Mouse (Mus musculus) thymus, postnatal 14 days (tissue): ENCODE measurements around the gene Lsamp.

Experiments used
- DNase-seq: peaks from one replicate; pipeline ENCODE4 v3.0.0; 2021

Gene Lsamp

DNA sequence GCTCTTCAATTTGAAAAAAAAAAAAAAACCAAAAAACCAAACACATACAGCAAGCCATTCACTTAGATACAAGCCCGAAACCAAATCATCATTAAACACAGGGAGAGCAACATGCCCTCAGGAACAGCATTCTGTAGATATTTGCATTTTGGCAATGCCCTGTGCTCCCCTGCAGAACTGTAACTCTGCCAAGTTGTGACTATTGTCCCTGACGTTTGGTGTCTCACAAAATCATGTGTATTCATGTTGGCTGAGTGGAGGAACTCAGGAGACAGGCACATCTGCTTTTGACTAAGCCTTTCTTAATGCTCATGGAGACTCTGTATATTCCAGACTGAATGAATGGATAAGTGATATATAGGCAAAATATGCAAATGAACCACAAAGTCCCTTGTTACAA lies 724.4 kb downstream of the Lsamp start:
- DNase-seq, result no peak

DNA sequence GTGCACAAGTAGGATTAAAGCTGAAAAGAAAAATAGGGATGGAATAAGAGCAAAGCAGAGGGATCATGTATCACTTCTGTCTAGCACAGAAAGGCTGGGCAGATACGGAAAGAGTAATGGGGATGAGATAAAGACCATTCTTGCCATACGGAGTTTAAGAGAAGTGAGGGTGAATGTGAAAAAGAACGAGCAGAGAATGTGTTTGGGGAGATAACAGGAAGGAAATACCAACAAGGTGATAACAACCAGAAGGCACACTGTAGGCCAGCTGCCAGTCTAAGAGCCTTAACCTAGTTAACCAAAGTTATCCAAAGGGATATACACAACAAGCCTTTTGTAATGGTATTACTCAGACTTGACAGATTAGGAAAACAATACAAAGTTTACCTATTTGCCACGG lies 725.4 kb downstream of the Lsamp start:
- DNase-seq, result no peak

DNA sequence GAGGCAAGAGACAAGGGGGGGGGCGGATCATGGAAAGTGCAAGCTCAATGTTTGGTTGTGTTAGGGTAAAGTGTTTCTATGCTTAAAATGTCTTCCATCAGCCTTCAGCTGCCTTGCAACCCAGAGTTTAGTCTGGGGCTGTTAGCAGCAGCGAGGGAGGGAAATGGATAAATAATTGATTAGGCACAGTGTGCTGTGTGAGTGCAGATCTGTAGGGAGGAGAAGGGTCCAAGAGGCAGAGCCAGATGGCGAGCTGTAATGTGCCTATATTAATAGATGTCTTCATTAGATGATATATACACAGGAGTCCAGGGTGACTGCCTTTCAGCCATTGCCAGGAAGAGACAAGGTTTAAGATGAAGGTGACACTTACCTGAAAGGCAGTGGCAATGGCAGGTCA lies 725.9 kb downstream of the Lsamp start:
- no peak for DNase-seq

DNA sequence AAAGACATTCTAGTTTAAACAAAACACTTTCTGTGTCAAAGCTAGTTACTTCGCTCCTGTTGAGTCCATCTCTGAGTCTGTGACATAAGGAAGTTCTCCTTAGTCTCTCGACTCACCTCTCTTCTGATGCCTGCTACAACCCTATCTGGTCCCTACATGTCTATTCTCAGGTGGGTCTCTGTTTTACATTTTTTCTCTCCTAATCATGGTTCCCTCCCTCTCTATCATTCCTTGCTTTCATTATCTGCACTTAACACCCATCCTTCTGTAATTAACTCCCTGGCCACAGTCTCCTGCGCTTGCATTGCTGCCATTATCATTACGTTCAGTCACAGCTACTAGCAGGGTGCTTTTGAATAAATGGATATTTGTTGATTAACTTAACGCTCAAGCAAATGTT lies 726.3 kb downstream of the Lsamp start:
- DNase-seq, result no peak

DNA sequence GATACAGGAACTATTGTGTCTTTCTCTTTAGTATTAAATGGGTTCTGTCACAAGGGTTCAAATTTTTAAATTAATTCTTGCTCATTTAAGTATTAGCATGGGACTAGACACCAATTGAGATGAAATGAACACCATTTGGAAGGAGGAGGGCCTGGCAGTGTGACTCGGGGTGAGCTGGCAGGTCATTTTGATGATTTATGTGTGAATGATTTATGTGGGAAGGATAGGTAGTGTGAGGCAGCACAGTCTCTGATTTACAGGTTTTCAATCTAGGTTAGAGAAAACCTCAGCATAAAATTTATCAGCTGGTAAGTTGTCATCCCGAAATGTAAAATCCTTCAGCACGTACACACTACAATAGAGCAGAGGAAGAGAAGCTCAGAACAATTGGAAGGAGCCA lies 729.6 kb downstream of the Lsamp start:
- no peak for DNase-seq

DNA sequence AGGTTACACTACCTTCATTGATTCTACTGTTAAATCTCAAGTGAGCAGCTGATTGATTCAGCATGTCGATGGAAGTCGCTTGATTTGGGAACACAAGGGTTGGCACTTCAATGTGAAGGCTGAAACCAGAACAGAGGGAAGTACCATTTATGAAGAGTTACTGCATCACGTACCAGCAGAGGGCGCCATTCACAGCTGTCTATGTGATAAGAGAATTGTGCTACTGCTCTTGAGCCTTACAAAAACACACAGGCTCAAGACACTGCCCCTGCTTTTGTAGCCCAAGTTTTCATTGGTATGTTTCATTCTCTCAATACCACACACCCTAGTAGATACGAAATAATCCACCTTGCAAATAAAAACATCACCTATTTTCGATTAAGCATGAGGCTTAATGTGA lies 754.9 kb downstream of the Lsamp start:
- no peak for DNase-seq

DNA sequence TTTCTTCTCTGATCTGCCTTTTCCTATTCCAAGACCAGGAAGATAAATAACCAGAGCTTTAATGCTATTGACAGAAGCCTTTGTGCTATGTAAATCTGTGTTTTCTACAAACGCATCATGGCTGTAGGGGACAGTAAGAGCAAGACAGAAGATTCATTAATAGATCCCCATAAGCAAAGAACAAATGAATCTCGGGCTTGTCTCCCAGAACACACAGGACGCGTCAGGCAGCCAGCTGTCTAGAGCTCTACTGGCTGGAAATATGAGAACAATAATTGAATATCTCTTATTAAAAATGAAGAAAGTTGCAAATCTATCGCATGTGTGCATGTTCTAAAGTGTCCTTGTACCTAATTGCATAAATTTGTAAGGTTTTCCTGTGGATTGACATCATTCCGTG lies 755.6 kb downstream of the Lsamp start:
- DNase-seq, result no peak

DNA sequence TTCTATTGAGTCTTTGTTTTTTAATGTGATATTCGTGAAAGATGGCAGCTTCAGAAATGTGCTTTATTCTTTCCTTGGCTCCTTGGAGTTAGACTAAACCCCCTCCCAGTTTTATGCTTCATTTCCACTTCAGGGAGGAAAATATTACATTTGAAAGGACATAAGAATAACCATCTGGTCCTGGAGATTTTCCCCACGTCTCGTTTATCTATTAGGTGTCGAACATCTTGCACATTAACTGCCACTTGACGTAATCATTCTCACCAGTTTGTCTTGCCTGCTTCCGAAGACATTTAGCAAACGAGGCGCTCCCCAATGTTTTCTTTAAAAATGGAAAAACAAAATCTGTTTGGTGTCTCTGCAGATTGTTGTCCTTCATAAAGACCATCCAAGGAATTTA lies 756.1 kb downstream of the Lsamp start:
- DNase-seq, result no peak

DNA sequence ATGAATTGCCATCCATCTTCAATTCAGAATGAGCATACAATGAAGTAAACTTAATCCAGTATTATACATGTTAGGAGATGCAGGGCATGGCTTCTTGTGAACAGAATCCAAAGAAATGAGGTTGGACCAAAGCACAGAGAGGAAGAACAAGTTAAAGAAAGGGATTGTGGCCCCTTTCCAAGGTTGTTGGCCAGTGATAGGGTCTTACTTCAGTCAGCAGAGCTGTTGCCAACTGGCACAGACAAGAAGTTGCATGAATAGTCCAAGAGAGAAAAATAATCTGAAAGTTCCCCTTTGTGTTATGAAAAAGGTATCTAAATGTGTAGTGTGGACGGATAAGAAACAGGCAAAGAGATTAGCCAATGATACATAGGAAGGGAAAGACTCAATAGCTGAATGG lies 843.0 kb downstream of the Lsamp start:
- no peak for DNase-seq

DNA sequence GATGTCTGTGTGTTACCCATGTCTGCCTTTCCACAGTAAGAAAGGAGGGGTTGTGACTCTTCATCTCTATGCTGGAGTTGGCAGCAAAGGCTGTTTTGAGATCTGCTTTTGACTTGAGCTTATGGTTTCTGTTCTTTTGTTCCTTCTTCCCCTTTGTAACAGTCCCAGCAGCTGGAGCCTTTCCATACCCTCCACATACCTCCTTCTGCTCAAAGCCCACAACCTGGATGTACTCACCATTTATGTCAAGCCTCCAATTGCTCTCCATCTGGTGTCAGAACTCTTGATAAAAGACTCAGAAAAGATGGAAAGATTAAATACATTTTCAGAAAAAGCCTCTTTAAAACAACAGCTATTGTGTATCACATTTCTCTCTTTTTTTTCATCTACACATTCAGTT lies 847.4 kb downstream of the Lsamp start:
- DNase-seq, result no peak

DNA sequence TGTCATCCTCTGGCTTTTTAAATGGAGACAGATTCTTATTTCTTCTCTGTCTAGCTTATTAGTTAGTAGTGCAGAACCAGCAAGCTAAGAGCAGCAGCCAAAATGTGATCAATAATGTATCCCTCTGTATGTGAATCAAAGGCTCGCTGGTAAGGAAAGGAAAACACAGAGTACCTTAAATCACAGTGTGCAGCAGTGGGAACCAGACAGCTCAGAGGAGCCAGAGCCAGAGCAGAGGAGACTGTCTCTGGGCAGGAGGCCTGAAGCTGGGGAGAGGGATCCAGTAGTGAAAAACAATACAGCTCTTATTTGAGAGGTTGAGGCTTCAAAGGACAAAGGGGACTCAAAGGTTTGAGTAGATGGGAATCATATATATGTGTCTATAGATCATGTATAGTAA lies 857.6 kb downstream of the Lsamp start:
- no peak for DNase-seq

DNA sequence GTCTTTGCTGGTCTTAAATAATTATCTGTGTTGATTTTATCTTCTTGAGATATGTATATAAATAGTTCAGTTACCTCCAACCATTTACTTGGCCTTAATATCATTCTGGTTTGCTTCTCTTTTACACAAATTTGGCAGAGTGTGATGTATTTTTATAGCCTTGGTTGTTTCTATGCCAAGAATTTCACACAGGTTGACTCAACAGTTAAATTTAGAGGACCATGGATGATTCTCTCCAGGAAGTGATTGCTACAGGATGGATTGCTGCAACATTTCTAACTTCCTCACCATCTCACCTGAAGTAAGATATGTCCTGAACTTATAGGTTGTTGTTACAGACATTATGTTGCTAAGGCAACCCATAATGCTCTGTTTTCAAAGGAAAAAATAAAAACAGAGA lies 882.6 kb downstream of the Lsamp start:
- DNase-seq, result no peak

DNA sequence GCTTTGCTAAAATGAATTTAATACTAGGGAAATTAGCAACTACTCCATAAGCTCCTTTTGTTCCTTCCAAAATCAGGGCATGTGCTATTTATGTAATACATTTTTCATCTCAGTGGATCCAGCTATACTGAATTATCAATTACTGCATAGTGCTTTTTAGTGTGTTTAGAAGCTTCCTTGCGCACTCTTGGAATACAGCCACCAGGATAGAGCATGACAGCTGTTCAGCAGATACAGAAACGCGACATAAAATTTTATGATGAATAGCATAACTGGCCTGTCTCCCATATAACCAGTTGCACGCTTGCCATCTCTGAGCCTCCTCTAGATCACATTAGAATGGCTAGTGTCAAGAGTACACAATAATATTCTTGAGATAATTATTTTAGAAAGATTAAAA lies 894.1 kb downstream of the Lsamp start:
- no peak for DNase-seq

DNA sequence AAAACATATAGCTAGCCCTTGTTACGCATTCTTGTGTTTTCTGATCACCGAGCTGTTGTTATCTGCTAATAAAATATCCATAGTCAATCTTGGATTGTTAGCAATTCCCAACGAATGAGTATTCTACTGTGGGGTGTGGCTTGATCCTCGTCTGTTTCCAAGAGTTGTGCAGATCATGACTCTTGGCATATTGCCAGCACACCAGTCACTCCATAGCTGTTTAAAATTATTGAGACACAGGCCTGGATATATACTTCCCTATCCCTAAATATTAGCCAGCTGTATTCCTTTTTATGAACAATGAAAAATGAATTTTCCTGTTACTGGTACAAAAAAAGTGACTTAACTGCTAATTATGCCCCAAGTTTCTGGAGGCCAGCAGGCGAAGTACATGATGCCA lies 897.8 kb downstream of the Lsamp start:
- no peak for DNase-seq

DNA sequence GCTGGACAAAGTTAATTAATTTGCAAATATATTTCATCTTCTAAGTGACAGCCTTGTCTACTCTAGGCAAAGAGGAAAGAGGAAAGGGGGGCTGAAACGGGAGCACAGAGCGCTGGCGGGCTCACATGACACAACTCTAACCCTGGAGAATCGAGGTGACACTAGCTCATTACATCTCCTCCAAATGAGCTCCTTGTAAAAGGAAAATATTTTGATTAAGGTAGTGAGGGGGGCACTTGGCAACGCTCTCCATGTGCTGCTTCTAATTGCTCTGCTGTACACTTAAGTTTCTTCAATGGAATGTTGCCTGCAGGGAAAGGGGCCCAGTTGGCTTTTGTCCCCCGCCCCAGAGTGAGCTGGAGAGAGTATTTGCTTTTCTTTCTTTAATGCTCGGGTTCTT lies 907.2 kb downstream of the Lsamp start:
- DNase-seq, result no peak

DNA sequence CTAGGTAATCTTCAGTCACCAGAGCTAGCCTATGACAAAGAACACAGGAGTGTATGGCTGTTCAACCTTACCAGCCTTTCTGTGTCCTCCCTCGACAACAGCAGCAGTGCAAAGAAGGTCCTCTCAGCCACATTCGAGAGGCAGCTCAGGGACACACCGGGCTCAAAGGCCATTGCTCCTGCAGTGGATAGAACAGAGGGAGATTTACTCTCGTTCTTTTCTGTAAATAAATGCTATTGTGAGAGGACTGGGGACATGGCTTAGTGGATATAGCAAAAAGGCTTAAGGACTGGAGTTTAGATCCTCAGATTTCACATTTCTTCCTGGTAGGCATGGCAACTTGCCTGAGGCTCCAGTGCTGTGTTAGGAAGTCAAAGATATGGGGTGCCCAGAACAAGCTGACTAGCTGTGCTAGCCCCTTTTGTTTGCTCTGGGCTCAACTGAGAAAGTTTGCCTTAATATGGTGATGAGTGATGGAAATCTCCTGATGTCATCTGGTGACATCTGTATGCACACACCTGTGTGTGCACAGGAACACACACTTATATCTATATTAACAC lies 913.7 kb downstream of the Lsamp start:
- no peak for DNase-seq

DNA sequence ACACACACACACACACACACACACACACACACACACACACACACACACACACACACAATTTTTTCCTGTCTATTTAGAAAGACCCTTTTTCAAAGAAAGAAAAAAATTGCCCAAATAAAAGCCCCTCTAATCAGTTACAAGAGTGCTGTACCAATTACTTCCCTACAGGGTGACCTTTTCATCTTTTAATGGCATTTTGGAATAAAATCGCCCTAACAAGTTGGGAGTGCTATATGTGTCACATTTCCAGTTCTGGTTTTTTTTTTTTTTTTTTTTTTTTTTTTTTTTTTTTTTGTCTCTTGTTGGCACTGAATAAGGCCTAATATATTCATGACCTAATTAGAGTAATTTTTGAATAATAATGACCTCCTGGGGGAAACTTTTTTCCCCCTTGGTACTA lies 923.7 kb downstream of the Lsamp start:
- DNase-seq, result no peak

DNA sequence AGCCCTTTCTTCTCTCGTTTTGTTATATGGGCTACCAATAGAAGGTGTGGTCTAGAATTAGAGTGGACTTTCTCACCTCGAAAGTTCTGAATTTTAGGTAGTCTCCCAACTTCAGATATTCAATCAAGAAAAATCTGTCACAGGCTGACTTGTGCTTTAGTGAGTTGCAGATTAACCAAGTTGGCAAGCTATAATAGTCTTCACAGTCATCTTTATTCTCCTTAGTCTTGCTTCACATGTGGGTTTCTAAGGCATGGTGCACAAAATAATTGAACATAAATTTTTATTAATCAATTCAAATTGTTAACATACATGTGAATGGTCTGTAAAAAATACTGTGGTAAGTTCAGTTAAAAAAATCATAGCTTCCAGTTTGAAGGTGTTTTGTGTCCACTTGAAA lies 930.0 kb downstream of the Lsamp start:
- DNase-seq, result no peak

DNA sequence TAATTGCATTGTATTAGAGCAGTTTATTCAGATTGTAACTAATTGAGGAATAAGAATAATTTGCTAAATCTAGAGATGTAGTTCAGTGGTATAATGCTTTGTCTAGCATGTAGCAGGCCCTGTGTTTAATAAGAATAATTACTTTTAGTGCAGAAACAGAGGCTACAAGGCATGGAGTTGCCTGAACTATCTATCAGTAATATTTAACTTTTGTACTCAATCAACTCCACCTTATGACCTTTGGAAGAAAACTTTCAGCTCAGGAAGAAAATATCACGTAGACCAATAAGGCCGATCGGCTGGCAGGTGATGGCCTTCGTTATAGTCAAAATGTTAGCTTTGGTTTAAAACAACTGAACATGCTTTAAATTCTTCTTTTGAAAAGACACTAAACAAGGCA lies 946.4 kb downstream of the Lsamp start:
- DNase-seq, result no peak

DNA sequence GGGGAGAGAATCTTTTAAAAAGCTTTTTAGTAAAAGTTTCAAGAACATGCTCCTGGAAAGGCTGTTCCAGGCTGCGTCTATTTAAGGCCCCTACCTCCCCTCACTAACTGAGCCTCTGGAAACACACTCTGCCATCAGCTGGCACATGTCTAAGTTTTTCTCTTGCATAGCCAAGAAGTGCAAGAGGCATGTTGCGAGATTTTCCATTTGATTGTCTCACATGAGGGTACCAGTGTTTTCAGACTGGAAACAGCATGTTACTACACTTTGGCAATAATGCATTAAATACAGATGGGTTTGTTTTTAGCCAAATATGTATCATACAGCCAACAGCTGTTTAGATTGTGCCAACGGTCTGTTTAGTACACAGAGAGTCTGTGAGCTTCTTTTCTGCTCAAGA lies 958.1 kb downstream of the Lsamp start:
- no peak for DNase-seq

DNA sequence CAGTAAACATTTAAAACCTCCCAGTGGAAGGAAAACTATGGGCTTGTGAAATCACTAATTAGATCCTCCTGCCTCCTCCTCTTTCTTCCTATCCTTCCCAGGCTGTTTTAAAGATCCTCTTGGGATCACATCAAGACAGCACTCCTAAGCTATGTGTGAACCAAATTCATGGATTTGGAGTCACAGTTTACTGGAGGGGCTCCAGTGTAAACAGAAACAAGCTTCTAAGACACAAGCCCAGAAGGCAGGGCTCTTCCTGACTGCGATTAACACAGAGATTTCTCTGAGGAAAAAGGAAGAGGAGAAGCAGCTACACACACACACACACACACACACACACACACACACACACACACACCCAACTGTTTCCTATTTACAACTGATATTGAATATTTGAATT lies 961.7 kb downstream of the Lsamp start:
- no peak for DNase-seq

DNA sequence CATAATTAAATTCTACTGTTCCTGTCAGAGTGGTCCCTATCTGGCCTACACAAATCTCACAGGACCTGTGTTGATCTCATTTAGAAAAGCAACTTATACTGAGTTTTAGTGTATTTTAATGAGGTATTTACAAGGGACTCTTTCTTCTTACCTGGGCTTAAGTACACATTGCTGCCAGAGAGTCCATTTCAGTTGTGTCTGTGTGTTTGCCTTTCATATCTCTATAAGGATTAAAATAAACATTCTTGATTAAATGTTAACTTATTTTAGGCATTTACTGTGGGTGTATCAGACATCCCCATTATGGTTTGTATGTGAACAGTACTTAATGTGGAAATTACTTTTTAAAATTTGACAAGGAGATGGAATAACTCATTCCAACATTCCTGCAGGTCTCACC lies 963.9 kb downstream of the Lsamp start:
- DNase-seq, result no peak

DNA sequence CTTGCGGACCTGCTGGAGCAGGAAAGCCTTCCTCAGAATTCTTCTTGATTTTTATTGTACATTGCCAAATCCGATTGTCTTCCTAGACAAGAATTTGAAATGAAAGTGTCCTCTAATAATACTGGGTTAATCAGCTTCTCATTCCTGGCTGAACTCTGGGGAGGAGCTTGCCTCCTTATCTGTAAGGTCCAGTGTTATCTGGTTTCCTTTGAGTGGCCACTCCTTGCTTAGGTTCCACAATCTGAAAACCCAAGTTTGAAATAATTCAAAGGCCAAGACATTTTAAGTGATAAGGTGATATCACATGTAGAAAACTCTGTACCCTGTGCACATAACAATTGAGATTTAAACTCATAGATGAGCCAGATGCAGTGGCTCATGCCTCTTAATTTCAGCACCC lies 975.0 kb downstream of the Lsamp start:
- DNase-seq, result no peak

DNA sequence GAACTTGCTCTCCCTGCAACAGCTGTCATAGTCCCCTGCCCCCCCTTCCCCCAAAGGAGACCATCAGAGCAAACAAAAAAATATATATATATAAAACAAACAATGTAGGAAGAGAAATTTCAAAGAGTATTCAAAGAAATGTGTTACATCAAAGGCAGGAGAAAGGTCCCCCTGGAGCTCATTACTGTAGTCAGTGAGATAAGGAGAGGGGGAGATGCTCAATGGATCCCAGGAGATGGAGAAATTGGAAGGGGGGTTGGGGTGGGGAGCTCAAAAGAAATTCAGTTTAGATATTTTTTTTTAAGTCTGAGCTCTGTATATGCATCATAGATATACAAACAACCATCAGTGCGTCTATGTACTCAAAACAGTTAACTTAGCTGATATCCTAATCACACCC lies 976.4 kb downstream of the Lsamp start:
- DNase-seq, result no peak

DNA sequence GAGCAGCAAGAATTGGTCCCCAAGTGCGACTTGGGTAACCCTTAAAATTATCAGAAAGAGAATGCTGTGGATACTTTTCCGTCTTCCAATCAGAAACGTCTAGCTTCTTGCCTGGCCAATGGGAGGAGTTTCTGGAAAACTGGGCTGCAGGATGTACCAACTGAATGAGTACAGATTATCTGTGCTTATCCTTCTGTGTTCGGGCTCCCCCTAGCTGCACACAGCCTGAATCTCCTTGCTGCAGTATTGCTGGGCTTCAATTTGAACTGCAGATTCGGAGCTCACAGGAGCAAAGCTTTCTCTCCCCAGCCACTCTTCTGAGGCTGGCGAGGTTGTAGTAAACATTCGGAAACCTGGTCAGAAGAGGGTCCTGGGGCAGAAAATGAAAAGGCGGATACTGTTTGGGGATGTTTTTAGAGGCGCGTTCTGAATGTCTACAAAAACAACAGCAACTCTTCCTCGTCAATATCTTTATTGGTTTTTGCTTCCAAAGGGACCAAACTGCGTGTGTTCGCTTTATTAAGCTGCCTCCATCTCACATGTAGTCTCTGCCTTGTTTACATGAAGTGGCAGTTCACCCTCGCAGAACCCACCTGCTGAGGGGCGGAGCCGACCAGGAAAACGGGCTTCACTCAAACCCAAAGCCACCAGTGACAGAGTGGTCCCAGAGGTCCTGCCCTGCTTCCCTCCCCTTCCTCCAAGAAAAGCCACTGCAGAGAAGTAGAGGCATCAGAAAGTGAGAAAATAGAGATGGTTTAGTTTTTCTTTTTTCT lies 984.1 kb downstream of the Lsamp start:
- DNase-seq, result no peak
